Mouse (Mus musculus) heart, embryonic 10.5 days (tissue): ENCODE results near the gene Gbx1. TPM values are rescaled to one million over a fixed set of nuclear protein-coding genes. Genes with fewer than 3 reads are reported as not detected.

Experiments
- DNase-seq: peaks from one replicate; pipeline ENCODE4 v3.0.0-alpha.2; 2017; ENCODE audit warnings: low spot score
- H3K27ac ChIP-seq: fragments of 300-500 bp; sonication (generic); 2 replicates; pipeline ENCODE4 v1.5.1; 2016; ENCODE audit warnings: mild to moderate bottlenecking
- H3K27me3 ChIP-seq: fragments of 300-500 bp; sonication (generic); 2 replicates; pipeline ENCODE4 v1.6.1; 2016; ENCODE audit warnings: mild to moderate bottlenecking; ENCODE audit not compliant: poor library complexity, insufficient read depth, severe bottlenecking
- H3K36me3 ChIP-seq: fragments of 300-500 bp; sonication (generic); 2 replicates; pipeline ENCODE4 v1.6.1; 2016; ENCODE audit warnings: mild to moderate bottlenecking, moderate library complexity
- H3K4me1 ChIP-seq: fragments of 300-500 bp; sonication (generic); 2 replicates; pipeline ENCODE4 v1.6.1; 2016; ENCODE audit warnings: mild to moderate bottlenecking
- H3K4me3 ChIP-seq: fragments of 300-500 bp; sonication (generic); 2 replicates; pipeline ENCODE4 v1.5.1; 2016; ENCODE audit warnings: mild to moderate bottlenecking, moderate library complexity
- H3K9me3 ChIP-seq: fragments of 300-500 bp; sonication (generic); 2 replicates; pipeline ENCODE4 v1.6.1; 2016; ENCODE audit warnings: mild to moderate bottlenecking, moderate library complexity
- WGBS: fragments of 180-500 bp; shearing (Covaris S2); methylation state at CpG from one replicate; pipeline ENCODE4 v1.1.7; 2016; 5-methylcytosine and 5-hydroxymethylcytosine counted together
- polyA plus RNA-seq: library from polyadenylated mRNA; unstranded; fragments of >200 nt; fragmentation: Nextera tagmentation; extraction: Ambion mirVana; gene quantifications from 2 replicates; pipeline ENCODE4 v1.2.1, GENCODE M21; 2016

The Gbx1 gene
- polyA plus RNA-seq, 1 experiment from 2014 or later, result not detected

DNA sequence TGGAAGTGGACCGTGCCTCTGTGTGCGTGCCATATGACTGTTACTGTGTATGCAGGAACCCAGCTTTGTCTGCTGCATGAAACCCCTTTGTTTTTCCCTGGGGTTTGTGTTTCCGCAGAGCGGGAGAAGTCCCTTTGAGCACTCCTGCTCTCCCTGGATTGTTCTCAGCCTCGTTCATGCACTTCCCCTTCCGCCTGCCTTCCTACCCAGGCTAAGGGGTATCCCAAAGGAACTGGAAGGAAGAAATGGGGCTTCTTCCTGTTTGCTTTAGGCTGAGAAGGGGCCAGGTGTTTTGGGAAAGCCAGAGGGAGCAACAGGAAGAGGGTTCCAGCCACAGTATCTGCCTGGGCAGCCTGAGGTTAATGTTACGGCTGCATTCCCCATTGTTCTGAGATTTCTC, 71.4 kb downstream of the Gbx1 start:
- peaks cover 44% of the 10 kb centered on the region for H3K4me1 ChIP-seq
- no peaks in the 10 kb centered on the region for H3K27me3 ChIP-seq
- H3K4me3 ChIP-seq, result peak overlapping the region; percentile 22; the same call in 1 of the 2 replicates
- peak overlapping the region; percentile 57; the same call in 1 of the 2 replicates for H3K27ac ChIP-seq
- no peaks in the 10 kb centered on the region; the same call in 1 of the 2 replicates for H3K9me3 ChIP-seq
- DNase-seq, result no peak
- WGBS, result 66% methylated on average over 7 of the region's 7 CpGs
- H3K36me3 ChIP-seq, result peaks cover 29% of the 10 kb centered on the region

GRCm38 (mm10) chr5:24455076-24455475, 71.9 kb downstream of the Gbx1 start:
- Histone ChIP-seq H3K27ac (peak overlapping the region; percentile 57; the same call in 1 of the 2 replicates), H3K36me3 (peaks cover 24% of the 10 kb centered on the region)

DNA sequence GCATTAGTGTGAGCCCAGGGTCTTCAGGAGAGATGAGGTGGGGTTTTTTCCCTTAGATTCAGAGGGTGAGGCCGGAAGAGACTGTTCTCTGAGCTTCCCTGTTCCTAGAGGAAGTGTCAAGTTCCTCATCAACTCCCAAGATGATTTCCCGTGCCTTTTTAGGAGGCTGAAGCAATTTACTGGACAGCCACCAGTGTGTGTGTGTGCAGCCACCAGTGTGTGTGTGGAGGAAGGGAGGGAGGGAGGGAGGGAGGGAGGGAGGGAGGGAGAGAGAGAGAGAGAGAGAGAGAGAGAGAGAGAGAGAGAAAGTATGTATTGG, 73.1 kb downstream of the Gbx1 start:
- Histone ChIP-seq H3K4me3 (peak overlapping the region; percentile 88), H3K27me3 (no peaks in the 10 kb centered on the region), H3K4me1 (peaks cover 44% of the 10 kb centered on the region), H3K9me3 (no peaks in the 10 kb centered on the region; the same call in 1 of the 2 replicates), H3K27ac (0 out of 2 replicates have a peak overlapping the region, but pooled peaks have one; percentile 97), H3K36me3 (peaks cover 21% of the 10 kb centered on the region)
- DNase-seq, result no peak
- 38% methylated on average over 2 of the region's 2 CpGs for WGBS

More at GRCm38 (mm10) chr5:24455076-24455475, 71.9 kb downstream of the Gbx1 start:
- no peaks in the 10 kb centered on the region; the same call in 1 of the 2 replicates for H3K9me3 ChIP-seq
- no peak for DNase-seq
- H3K4me3 ChIP-seq, result peak overlapping the region; percentile 22; the same call in 1 of the 2 replicates
- 60% methylated on average over 3 of the region's 3 CpGs for WGBS
- peaks cover 44% of the 10 kb centered on the region for H3K4me1 ChIP-seq
- no peaks in the 10 kb centered on the region for H3K27me3 ChIP-seq

- 19% methylated on average over 5 of the region's 5 CpGs for WGBS
- no peaks in the 10 kb centered on the region for H3K27me3 ChIP-seq
- H3K36me3 ChIP-seq, result peaks cover 18% of the 10 kb centered on the region
- no peaks in the 10 kb centered on the region; the same call in 1 of the 2 replicates for H3K9me3 ChIP-seq
- H3K4me3 ChIP-seq, result peak overlapping the region; percentile 88
- peak overlapping the region; percentile 97 for H3K27ac ChIP-seq
- no peak for DNase-seq
- H3K4me1 ChIP-seq, result peaks cover 44% of the 10 kb centered on the region
These were observed 73.6 kb downstream of the Gbx1 start for GRCm38 (mm10) chr5:24453283-24453984.

Other genes starting within 250 kb of the Gbx1 start
- gene Kcnh2, start 175.6 kb downstream of the Gbx1 start, polyA plus RNA-seq, result 28.8 and 32.2 TPM in 2 replicates
- gene Nos3, start 162.4 kb downstream of the Gbx1 start, polyA plus RNA-seq, result 23.2 and 40.8 TPM in 2 replicates
- 1.2 and 2.3 TPM in 2 replicates for gene Atg9b, start 135.1 kb downstream of the Gbx1 start, polyA plus RNA-seq
- 62.7 and 81.3 TPM in 2 replicates for gene Abcb8, start 133.5 kb downstream of the Gbx1 start, polyA plus RNA-seq
- 0.11 TPM in 1 of 2 replicates, not detected in the other for gene Asic3, start 113.8 kb downstream of the Gbx1 start, polyA plus RNA-seq
- 33.9 and 37.4 TPM in 2 replicates for gene Cdk5, start 103.7 kb downstream of the Gbx1 start, polyA plus RNA-seq
- 33.2 and 36.0 TPM in 2 replicates for gene Slc4a2, start 103.4 kb downstream of the Gbx1 start, polyA plus RNA-seq
- 156 and 197 TPM in 2 replicates for gene Fastk, start 81.9 kb downstream of the Gbx1 start, polyA plus RNA-seq
- 21.3 and 22.3 TPM in 2 replicates for gene Tmub1, start 79.3 kb downstream of the Gbx1 start, polyA plus RNA-seq
- gene Agap3, start 75.0 kb downstream of the Gbx1 start, polyA plus RNA-seq, result 20.1 and 30.1 TPM in 2 replicates
- gene Asb10, start 13.8 kb upstream of the Gbx1 start, polyA plus RNA-seq, result 1.6 and 3.3 TPM in 2 replicates
- gene 4931409K22Rik, start 29.6 kb upstream of the Gbx1 start, polyA plus RNA-seq, result 0.06 and 0.09 TPM in 2 replicates
- 107 and 126 TPM in 2 replicates for gene Abcf2, start 50.3 kb upstream of the Gbx1 start, polyA plus RNA-seq
- gene Chpf2, start 59.5 kb upstream of the Gbx1 start, polyA plus RNA-seq, result 19.1 and 22.8 TPM in 2 replicates
- gene Smarcd3, start 97.2 kb upstream of the Gbx1 start, polyA plus RNA-seq, result 73.7 and 92.1 TPM in 2 replicates
- 27.1 and 27.4 TPM in 2 replicates for gene Nub1, start 158.3 kb upstream of the Gbx1 start, polyA plus RNA-seq
- gene Wdr86, start 203.5 kb upstream of the Gbx1 start, polyA plus RNA-seq, result 14.0 and 29.3 TPM in 2 replicates
- gene Crygn, start 230.8 kb upstream of the Gbx1 start, polyA plus RNA-seq, result 2.7 and 4.1 TPM in 2 replicates